Mouse (Mus musculus) left cerebral cortex, adult 11 months (tissue): ENCODE measurements around the gene Olfr695.
"Not testable (repeated sequence)": the region's sequence is repeated elsewhere in the genome, so short reads cannot be mapped to it uniquely, and the experiment has no call there.

Experiments used
- DNase-seq: peaks from one replicate; pipeline ENCODE4 v3.0.0; 2022; ENCODE audit warnings: low spot score

Gene Olfr695

GRCm38 (mm10) chr7:106716296-106716695 is at the start of gene Olfr695:
Gene Olfr695 (minus strand): TSS chr7:106716396.
- no peak for DNase-seq

DNA sequence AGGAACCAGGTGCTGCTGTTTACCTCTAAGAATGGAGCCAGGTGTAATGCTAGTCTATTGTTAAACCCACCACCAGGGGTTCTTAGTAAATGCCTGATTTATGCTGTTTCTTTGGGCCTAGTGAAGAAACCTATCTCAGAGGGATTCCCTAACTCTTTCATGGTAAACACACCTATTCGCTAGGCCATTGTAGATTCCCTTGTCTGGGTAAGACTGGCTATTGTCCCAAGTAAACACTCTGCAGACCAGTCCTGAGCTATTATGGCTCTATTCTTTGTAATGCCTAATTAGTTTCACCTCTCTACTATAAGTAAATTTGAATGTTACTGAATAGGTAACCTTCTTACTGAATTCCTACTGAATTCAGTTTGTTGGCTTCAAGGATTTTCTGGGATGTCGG is 44.8 kb upstream of the Olfr695 start:
- not testable (repeated sequence) for DNase-seq

DNA sequence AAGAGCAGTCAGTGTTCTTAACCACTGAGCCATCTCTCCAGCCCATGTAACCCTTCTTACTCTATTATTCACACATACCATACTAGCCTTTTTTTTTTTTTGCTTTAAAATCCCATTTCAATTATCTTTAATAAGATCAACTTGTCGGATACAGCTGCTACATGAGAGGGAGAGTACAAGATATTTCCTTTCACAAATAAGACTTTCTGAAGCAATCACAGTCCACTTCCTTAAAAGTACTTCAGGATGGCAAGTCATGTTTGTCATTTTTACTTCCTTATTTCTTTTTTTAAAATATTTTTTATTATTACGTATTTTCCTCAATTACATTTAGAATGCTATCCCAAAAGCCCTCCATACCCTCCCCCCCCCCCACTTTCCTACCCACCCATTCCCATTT is 42.6 kb upstream of the Olfr695 start:
- DNase-seq, result no peak

GRCm38 (mm10) chr7:106755297-106755696 is 39.1 kb upstream of the Olfr695 start, which contains the start of gene Olfr698:
Gene Olfr698 (minus strand): TSS chr7:106755397.
- no peak for DNase-seq

- no peak for DNase-seq
These were observed 29.6 kb upstream of the Olfr695 start for GRCm38 (mm10) chr7:106745811-106746210.

DNA sequence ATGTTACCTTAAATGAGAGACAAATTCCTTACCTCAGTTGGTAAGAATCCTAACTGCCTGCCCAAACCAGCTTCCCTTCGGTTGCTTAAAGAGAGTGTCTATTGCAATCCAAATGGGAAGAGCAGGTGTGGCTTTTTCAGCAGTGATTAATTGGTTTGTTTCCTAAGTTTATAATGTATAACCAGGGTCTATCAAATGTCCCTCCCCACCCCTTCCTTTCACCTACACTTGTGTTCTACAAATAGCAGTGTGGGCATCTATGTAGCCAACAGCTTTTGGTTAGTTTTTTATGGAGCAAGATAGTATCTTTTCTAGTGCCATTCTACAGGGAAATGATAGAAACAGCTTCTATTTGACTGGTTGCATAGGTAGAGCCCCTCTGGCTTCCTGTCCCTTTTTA is 26.1 kb upstream of the Olfr695 start, which contains the start of gene Olfr697:
TSS of gene Olfr697 (minus strand) at position 101 of the 400 bp plus-strand sequence.
- no peak for DNase-seq

DNA sequence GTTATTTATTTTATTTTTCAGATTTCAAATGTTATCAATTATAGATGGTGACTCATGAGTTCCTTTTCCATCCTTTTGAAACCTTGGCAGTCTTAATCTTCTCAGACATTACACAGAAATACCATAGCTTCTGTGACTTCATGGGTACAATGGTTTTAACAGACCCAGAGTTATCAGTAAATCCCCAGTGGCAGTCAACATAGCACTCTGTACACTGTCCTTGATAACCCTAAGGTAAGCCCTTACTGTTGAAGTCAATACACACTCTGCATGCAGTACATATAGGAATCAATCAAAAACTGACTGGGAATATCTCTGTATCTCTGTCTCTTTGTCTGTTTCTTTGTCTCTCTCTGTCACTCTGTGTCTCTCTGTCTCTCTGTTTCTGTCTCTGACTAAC is 20.8 kb upstream of the Olfr695 start:
- no peak for DNase-seq

DNA sequence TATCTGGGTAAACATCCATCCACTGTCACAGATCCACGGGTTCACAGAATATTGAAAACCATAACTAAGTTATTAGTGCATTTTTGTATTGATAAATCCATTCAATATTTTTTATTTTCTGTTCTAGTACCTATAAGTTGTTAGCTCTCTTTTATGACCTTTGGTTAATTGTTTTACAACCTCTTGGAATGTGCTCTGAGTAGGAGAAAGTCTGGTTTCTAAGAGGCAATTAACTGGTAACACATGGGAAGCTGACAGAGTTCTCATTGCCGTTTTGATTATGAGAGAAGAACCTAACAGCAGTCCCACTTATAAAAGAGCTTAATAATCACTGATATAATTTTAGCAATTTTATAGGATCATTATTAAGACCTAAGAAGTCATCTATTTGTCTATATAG is 17.5 kb upstream of the Olfr695 start:
- no peak for DNase-seq

DNA sequence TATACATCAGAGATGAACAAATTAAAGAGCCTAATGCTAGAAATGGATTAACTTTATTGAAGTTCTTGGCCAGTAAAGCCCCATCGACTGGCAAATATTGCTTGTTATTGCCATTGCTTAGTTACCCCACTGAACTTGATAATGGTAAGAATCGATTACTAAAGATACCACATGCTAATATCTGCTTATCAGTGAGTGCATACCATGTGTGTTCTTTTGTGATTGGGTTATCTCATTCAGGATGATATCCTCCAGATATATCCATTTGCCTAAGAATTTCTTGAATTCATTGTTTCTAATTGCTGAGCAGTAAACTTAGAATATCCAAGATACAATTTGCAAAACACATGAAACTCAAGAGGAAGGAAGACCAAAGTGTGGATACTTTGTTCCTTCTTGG is 9.5 kb upstream of the Olfr695 start:
- not testable (repeated sequence) for DNase-seq

- DNase-seq, result no peak
These were observed 4.7 kb downstream of the Olfr695 start for GRCm38 (mm10) chr7:106711463-106711862.

DNA sequence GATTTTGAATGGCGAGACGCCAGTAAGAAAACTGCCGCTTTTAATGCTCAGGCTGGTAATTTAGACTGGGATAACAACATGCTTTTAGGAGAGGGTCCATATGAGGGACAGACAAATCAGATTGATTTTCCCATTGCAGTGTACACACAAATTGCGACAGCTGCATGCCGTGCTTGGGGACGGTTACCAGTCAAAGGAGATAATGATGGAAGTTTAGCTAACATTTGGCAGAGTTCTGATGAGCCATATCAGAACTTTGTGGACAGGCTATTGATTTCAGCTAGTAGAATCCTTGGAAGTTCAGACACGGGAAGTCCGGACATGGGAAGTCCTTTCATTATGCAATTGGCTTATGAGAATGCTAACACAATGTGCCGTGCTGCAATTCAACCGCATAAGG is 8.5 kb downstream of the Olfr695 start:
- DNase-seq, result not testable (repeated sequence)

- no peak for DNase-seq
These were observed 19.3 kb downstream of the Olfr695 start for GRCm38 (mm10) chr7:106696891-106697290.

GRCm38 (mm10) chr7:106692976-106693375 is 23.2 kb downstream of the Olfr695 start:
- no peak for DNase-seq

GRCm38 (mm10) chr7:106691714-106692113 is 24.5 kb downstream of the Olfr695 start, which contains the start of gene Olfr694:
Gene Olfr694 (minus strand): TSS chr7:106691814.
- DNase-seq, result no peak

DNA sequence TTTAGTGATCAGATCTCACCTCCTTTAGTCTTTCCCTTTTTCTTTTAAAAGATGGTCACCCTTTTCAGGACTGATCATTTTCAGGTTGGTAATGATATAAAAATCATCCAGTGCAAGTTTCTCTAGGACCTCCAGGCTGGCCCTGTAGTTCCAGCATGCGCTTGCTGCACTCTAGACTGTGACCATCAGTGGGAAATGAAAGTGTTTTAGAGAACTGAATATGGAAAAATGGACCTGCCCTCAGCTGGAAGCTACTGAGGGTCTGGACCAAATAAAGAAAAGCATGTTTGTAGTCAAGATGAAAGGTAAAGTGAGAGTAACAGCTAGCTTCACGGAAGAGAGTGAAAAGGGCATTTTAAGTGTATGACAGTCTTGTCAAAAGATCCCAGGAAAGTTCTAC is 30.8 kb downstream of the Olfr695 start:
- no peak for DNase-seq

DNA sequence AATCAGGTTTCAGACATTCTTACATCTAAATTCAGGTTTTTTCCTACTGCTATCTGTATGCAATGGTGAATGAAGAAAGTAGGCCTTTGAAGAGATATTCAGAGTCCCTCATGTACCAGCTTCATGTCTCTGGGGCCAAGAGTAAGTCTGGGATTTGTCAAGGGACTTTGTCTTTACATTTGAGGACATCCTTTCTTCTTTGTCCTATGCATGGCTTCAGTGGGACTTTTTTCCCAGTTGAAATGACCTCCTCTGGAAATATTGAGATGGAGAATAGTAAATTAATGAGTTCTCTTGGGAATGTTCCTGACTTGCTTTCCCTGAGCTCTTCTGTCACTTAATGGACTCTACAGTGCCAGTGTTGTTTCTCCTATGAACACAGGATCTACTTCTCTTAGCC is 35.7 kb downstream of the Olfr695 start, which contains the start of gene Olfr693:
TSS of gene Olfr693 (minus strand) at position 101 of the 400 bp plus-strand sequence.
- DNase-seq, result no peak
